Mouse (Mus musculus) kidney, postnatal 4 days (tissue): ENCODE results near the gene Gm21964.

Source experiments
- DNase-seq, 2 experiments: peaks; one replicate each; pipeline ENCODE4 v3.0.0; 2021; ENCODE audit warnings: mixed read lengths in 2 of 2

The Gm21964 gene

GRCm38 (mm10) chr8:110100907-110101306, at the start of gene Gm21964:
TSS of gene Gm21964 (plus strand) at chr8:110101207.
- no peak for DNase-seq

- DNase-seq: no peak
These were observed 49.8 kb upstream of the Gm21964 start for GRCm38 (mm10) chr8:110051208-110051607.

- DNase-seq: no peak
These were observed 42.8 kb upstream of the Gm21964 start for GRCm38 (mm10) chr8:110058207-110058606.

- DNase-seq: no peak
These were observed 36.8 kb upstream of the Gm21964 start for GRCm38 (mm10) chr8:110064161-110064560.

GRCm38 (mm10) chr8:110064606-110065365, 36.2 kb upstream of the Gm21964 start:
- no peak for DNase-seq

GRCm38 (mm10) chr8:110065676-110066075, 35.3 kb upstream of the Gm21964 start:
- DNase-seq: no peak

- no peak for DNase-seq
These were observed 31.3 kb upstream of the Gm21964 start for GRCm38 (mm10) chr8:110069706-110070105.

- DNase-seq: peak; percentile 80 to 83
These were observed 29.4 kb upstream of the Gm21964 start for GRCm38 (mm10) chr8:110071600-110071999.

GRCm38 (mm10) chr8:110074496-110074895, 26.5 kb upstream of the Gm21964 start:
- DNase-seq: no peak

GRCm38 (mm10) chr8:110079282-110080221, 21.5 kb upstream of the Gm21964 start, which contains the start of gene Zfp612:
TSS of gene Zfp612 (plus strand) at chr8:110079746.
- DNase-seq: peak; percentile 73 to 82

GRCm38 (mm10) chr8:110082416-110083105, 18.4 kb upstream of the Gm21964 start:
- no peak for DNase-seq

- DNase-seq: peak; percentile 17 to 26
These were observed 9.1 kb upstream of the Gm21964 start for GRCm38 (mm10) chr8:110091869-110092268.

GRCm38 (mm10) chr8:110101676-110102075, 669 bp downstream of the Gm21964 start:
- no peak for DNase-seq

GRCm38 (mm10) chr8:110102653-110103052, 1.6 kb downstream of the Gm21964 start, which contains the start of gene Gm17720:
TSS of gene Gm17720 (minus strand) at chr8:110102753.
- peak in 1 of 2 experiments; percentile 7 for DNase-seq

GRCm38 (mm10) chr8:110119715-110120114, 18.7 kb downstream of the Gm21964 start:
- DNase-seq: peak; percentile 41 to 46

GRCm38 (mm10) chr8:110130537-110130936, 29.5 kb downstream of the Gm21964 start:
- peak; percentile 88 to 90 for DNase-seq

GRCm38 (mm10) chr8:110134236-110134635, 33.2 kb downstream of the Gm21964 start:
- no peak for DNase-seq

- no peak for DNase-seq
These were observed 34.5 kb downstream of the Gm21964 start for GRCm38 (mm10) chr8:110135515-110135914.

GRCm38 (mm10) chr8:110140156-110140555, 39.1 kb downstream of the Gm21964 start:
- DNase-seq: no peak

GRCm38 (mm10) chr8:110140770-110141169, 39.8 kb downstream of the Gm21964 start:
- DNase-seq: no peak

GRCm38 (mm10) chr8:110145538-110145937, 44.5 kb downstream of the Gm21964 start:
- peak; percentile 65 to 71 for DNase-seq

- no peak for DNase-seq
These were observed 51.9 kb downstream of the Gm21964 start for GRCm38 (mm10) chr8:110152951-110153350.
